Mouse (Mus musculus): Measurements from ENCODE around the gene Hmgcs1.
"Not testable (repeated sequence)": the region's sequence is repeated elsewhere in the genome, so short reads cannot be mapped to it uniquely, and the experiment has no call there.

The Hmgcs1 gene

GRCm38 (mm10) chr13:119706278-119706880 is 16.2 kb downstream of the Hmgcs1 start:
- not testable (repeated sequence) for DNase-seq (ENCODE audit: low read depth, low spot score)

GRCm38 (mm10) chr13:119706953-119707352 is 16.8 kb downstream of the Hmgcs1 start:
- no peak for DNase-seq (ENCODE audit: low read depth, low spot score)

GRCm38 (mm10) chr13:119707906-119708305 is 17.7 kb downstream of the Hmgcs1 start:
- DNase-seq (ENCODE audit: low read depth, low spot score), result no peak

- no peak for DNase-seq (ENCODE audit: low read depth, low spot score)
Measured at GRCm38 (mm10) chr13:119708941-119709340, 18.8 kb downstream of the Hmgcs1 start.

- no peak for DNase-seq (ENCODE audit: low read depth, low spot score)
Measured at GRCm38 (mm10) chr13:119709388-119710267, 19.4 kb downstream of the Hmgcs1 start.

GRCm38 (mm10) chr13:119710268-119710610 is 20.1 kb downstream of the Hmgcs1 start:
- no peak for DNase-seq (ENCODE audit: low read depth, low spot score)

- DNase-seq (ENCODE audit: low read depth, low spot score), result no peak
Measured at GRCm38 (mm10) chr13:119712463-119712862, 22.3 kb downstream of the Hmgcs1 start.

- DNase-seq (ENCODE audit: low read depth, low spot score), result no peak
Measured at GRCm38 (mm10) chr13:119713107-119713787, 23.1 kb downstream of the Hmgcs1 start.

- no peak for DNase-seq (ENCODE audit: low read depth, low spot score)
Measured at GRCm38 (mm10) chr13:119713821-119714220, 23.6 kb downstream of the Hmgcs1 start.

- DNase-seq (ENCODE audit: low read depth, low spot score), result no peak
Measured at GRCm38 (mm10) chr13:119716105-119716504, 25.9 kb downstream of the Hmgcs1 start.

- no peak for DNase-seq (ENCODE audit: low read depth, low spot score)
Measured at GRCm38 (mm10) chr13:119722447-119722846, 32.3 kb downstream of the Hmgcs1 start.

GRCm38 (mm10) chr13:119723368-119723767 is 33.2 kb downstream of the Hmgcs1 start:
- no peak for DNase-seq (ENCODE audit: low read depth, low spot score)

- no peak for DNase-seq (ENCODE audit: low read depth, low spot score)
Measured at GRCm38 (mm10) chr13:119724541-119724940, 34.4 kb downstream of the Hmgcs1 start.

- DNase-seq (ENCODE audit: low read depth, low spot score), result no peak
Measured at GRCm38 (mm10) chr13:119727608-119728387, 37.6 kb downstream of the Hmgcs1 start.

- DNase-seq (ENCODE audit: low read depth, low spot score), result no peak
Measured at GRCm38 (mm10) chr13:119729406-119729805, 39.2 kb downstream of the Hmgcs1 start.

GRCm38 (mm10) chr13:119731448-119731847 is 41.3 kb downstream of the Hmgcs1 start:
- DNase-seq (ENCODE audit: low read depth, low spot score), result no peak

GRCm38 (mm10) chr13:119741390-119742237 is 51.4 kb downstream of the Hmgcs1 start:
- no peak for DNase-seq (ENCODE audit: low read depth, low spot score)

- DNase-seq (ENCODE audit: low read depth, low spot score), result no peak
Measured at GRCm38 (mm10) chr13:119742711-119743415, 52.7 kb downstream of the Hmgcs1 start.

- no peak for DNase-seq (ENCODE audit: low read depth, low spot score)
Measured at GRCm38 (mm10) chr13:119743470-119743869, 53.3 kb downstream of the Hmgcs1 start.

GRCm38 (mm10) chr13:119746930-119747329 is 56.8 kb downstream of the Hmgcs1 start:
- DNase-seq (ENCODE audit: low read depth, low spot score), result no peak
